Mouse (Mus musculus): Measurements from ENCODE around the gene Ldb1.

Ldb1 gene

DNA sequence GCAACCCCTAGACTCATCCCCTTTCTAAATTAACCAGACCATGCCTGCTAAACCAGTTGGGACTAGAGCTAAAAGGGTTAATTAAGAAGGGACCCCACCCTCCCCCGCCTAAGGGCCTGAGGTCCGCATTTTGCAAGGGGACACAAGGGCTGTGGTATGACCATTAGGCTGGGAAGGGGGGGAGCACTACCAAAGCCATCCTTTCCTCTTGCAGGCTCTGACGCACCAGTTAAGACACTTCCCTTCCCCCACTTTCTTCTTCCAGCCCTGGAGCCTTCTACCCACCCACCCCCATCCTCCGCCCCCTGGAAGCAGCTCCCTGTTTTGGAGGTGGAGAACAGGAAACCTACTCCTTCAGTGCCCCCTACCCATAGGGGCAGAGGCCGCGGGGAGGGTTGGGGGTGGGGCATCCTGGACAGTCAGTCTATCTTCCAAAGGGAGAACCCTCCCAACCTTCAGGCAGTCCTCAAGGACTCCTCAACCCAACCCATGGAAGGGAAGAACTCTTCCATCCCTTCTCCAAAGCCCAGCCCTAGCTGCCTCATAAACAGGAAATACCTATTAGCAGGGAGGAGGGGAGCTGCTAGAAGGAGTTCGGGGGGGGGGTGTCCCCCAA, 790 bp upstream of the Ldb1 start:
- DNase-seq (ENCODE audit: extremely low spot score, low read depth, low spot score) = no peak

DNA sequence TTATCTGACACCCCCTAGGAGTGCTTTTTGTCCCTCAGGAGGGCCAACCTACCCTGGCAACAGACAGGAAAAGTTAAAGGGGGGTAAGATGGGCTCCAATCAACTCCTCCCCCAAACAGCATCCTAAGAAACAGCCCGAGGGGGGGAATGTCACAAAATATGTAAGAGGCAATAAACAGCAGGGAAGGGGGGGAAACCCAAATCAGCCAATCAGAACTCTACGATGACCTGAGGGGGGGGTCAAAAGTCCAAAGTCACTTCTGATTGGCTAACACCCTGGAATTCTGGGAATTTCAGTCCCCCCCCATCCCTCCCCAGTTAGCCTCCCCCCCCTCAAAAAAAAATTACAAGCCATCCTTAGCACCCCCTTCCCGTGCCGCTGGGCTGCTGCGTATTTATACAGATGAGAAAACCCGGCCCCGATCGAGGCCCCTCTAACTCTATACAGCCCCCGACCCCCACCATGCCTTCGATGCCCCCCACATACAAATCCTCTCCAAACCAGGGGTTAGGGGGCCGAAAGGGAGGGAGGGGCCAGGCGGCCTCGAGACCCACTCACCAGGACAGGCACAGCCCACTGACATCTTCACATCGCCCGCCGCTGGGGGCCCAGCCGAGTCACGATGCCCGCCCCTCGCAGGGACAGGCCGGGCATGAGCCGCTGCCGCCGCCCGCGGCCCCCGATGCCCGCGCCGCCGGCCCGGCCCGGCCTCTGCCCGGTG, 582 bp downstream of the Ldb1 start, which contains the start of gene Pprc1:
Pprc1 (plus strand) TSS at position 616 of the 722 bp plus-strand sequence.
- DNase-seq (ENCODE audit: extremely low spot score, low read depth, low spot score) = no peak

DNA sequence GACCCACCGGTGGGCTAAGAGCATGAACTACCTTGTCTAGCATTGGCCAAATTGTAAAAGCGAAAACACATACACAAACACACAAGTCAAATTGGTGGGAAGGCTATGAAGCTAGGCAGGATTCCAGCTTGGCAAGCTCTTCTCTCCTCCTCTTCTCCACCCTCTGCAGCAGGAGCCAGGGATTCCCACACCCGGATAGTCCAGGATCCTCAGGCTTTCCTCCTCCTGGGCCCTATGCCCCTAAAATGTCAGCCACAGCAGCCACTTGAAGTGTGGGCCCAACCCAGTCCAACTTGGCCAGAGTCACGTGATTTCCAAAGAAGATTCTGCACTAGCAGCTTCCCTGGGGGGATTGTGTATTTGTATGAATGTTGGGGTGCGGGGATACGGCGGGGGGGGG, 1.6 kb downstream of the Ldb1 start:
- DNase-seq (ENCODE audit: extremely low spot score, low read depth, low spot score) = no peak

DNA sequence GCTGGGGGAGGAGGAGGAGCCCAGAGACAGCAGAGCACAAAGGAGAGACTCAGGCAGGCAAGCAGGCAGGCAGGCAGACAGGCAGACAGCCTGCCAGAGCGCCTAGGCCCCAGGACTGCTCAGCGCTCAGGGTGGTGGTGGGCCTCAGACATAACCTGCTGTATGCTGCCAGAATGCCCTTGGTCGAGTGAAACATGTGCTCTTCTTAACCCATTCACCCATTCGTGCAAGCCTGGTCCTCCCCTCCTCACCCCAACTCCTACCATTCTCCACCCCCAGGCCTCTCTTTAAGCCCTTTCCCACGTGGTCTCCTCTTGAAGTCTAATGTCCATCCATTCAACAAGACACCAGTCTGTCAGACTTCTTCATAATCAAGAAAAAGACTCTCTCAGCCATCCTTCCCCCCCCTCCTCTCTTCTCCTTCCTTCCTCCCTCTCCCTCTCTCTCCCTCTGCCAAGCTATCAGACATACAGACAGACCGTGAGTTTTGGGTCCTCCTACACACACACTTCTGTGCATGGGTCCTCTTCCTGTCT, 2.5 kb downstream of the Ldb1 start:
- DNase-seq (ENCODE audit: extremely low spot score, low read depth, low spot score) = no peak

DNA sequence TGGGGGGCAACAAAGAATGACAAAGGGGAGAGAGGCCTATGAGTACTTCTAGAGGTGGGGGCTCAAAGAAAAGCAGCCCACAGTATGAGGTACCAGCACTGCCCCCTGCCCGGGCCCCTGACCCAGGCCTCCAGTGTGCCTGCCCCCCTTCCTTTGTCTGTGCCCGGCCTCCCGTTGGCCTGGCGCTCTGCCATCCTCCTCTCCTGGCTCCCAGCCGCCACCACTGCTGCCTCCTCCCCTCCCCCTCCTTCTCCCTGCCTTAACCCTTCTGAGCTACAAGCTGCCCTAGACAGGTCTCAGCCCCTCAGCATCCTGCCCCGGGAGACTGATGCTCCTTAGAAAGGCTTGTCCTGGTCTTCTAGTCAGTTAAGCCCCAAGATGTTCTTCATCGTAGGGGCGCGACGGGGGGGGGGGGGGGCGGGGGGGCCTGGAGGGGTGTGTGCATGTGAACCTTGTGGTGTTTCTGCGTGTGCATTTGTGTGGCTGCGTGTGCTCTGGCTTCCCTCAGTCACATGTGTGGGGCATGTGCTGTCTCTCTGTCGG, 3.0 kb downstream of the Ldb1 start:
- DNase-seq (ENCODE audit: extremely low spot score, low read depth, low spot score) = no peak

DNA sequence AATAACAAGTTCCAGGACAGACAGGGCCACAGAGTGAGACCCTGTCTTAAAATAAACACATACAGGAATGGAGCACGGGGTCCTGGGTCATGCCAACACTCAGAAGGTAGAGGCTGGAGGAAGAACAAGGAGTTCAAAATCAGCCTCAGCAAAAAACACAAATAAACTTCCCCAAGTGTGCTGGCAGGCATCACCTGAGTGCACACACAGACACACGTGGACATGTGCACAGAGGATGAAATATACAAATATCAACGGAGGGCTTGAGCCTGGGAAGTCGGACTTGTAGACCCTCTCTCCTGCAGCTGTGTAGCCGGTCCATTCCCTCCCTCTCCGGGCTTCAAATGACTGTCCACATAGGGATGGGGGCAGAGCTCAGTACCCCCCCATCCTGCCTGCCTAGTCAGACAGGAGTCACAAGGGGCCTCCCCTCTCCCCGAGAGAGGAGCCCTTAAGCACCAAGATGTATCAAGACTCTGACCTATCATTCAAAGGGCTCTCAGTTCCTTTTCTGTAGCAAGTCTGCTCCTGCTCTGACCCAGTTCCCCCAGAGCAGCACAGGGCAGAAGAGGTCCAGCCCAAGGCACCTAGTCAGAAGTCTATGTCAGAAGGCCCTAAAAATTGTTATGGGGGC, 3.6 kb downstream of the Ldb1 start:
- DNase-seq (ENCODE audit: extremely low spot score, low read depth, low spot score) = no peak

DNA sequence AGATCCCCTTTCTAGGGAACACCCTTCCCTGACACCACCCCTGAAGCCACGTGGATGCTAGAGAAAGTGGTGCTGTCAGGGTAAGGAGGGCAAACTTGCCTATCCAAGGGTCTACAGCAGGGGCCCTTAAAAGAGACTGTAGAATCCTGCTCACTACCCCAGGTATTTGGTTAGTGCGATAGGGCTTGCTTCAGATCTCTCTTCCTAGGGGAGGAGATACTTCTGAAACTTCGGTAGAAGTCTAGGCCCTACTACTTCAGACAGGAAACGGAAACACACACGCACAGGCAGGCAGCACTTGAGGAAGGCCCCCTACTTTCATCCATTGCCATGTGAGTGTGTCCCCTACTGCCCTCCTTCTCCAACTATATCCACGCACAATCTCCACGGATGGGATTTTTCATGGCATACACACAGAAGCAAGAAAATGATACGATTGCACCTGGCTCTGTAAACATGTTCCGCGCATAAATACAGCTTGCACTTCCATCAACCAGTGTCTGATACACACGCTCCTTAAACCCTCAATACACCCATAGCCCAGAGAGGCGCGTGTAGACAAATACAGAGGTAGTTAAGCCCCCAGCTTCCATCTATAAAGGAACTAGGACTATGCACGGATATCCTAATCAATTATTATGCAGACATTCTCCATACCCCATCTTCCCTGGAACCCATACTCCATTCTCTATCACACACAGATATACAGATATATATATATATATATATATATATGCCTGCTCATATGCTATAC, 4.7 kb downstream of the Ldb1 start:
- DNase-seq (ENCODE audit: extremely low spot score, low read depth, low spot score) = no peak

DNA sequence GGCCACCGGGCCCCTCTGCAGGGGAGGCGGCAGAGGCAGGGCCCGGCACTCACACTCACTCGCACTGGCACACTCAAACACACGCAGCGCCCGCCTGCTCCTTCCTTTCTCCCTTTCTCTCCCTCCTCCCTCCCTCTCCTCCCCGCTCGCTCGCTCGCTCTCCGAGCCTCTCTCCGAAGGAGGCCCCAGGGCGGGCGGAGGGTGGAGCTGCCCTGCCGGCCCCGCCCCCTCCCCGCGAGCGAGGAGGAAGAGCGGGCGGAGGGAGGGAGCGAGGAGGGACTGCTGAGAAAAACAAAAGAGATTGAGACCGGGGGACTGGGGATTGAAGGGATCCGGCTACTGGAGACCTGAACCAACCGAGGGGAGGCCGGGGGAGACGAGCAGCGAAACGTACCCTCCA, 5.5 kb downstream of the Ldb1 start:
- no peak for DNase-seq (ENCODE audit: extremely low spot score, low read depth, low spot score)

DNA sequence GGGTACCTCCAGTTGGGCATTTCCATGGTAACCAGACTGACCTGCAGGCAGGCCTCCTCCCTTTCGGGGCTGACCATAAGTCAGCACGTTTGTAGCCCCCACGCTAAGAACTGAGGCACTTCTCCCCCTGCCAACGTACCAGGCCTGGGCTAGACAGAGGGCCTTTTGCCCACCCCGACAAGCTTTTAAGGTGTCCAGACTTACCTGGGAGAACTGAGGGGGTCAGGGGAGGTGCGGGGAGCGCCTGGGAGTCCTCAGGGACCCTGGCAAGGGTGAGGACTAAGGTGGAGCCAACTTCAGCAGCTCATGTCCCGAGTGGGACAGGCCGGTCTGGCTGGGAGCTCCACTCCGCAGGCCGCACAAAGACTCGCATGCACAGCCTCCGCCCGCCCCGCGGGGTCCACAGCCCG, 6.2 kb downstream of the Ldb1 start:
- no peak for DNase-seq (ENCODE audit: extremely low spot score, low read depth, low spot score)

DNA sequence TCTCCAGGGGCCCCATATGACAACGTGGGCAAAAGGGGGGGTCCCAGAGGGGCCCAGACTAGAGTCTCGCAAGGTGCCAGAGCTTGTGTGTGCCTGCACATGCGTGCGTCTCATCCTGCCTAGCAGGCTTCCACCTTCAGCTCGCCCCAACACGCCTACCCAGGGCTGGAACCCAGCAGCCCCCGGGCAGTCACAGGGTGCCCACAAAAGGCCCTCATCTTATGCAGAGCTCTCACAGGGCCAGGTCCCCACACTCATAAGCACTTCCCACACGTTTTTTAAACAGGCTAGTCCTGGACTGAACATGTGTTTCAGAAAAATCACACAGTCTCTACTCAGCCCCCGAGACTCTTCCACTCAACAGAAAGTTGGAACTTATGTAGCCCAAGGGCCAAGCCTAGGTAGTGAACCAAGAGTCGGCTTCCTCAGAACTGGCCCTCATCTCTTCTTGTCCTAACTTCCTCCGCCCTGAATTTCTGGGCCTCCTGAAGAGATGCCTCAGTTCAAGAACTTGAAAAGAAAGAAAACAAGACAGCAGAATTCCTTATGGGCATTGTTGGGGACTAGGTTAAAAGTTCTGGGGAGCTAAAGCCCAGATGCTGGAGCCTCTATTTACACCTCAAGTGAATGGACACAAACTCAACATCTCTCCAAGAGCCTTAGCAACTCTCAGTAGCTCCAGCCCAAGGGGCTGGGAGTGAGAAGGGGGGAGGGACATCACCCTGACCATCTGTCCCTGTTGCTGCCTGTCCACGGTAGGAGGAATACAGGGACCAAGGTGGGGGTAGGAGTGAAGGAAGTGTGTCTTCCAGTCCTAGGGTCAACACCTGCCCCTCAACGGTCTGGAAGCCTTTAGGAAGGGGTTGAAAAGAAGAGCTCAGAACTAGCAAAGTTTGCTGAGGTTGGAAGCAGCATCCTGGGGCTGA, 6.8 kb downstream of the Ldb1 start:
- no peak for DNase-seq (ENCODE audit: extremely low spot score, low read depth, low spot score)

DNA sequence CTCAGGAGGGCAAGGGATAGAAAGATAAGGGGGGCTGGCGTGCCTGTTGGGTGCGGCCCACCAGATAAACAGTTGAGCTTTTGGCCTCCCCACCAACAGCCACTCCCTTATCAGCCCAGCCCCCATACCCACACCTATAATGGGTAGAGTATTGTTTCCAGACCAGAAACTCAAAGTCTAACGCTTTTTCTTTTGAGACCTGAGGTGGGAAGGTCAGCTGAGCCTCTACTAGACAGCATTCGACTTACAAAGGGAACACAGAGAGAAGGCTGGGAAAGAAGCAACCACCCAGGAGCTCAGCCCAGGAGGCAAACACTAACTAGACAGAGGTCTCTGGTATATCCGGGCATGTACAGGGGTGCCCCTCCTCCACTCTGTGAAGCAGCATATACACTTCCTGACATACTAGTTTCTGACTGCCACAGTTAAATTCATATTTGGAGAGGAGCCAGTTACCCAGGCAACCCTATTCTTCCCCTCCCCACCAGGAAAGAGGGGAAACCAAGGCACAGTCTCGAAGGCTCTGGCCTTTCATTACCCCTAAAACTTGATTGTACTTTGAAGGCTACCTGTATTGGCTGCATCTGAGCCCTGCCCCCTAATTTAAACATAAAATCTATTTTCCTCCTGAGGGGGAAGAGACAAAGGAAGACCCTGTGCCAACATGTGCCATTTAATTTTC, 7.6 kb downstream of the Ldb1 start:
- DNase-seq (ENCODE audit: extremely low spot score, low read depth, low spot score) = no peak

DNA sequence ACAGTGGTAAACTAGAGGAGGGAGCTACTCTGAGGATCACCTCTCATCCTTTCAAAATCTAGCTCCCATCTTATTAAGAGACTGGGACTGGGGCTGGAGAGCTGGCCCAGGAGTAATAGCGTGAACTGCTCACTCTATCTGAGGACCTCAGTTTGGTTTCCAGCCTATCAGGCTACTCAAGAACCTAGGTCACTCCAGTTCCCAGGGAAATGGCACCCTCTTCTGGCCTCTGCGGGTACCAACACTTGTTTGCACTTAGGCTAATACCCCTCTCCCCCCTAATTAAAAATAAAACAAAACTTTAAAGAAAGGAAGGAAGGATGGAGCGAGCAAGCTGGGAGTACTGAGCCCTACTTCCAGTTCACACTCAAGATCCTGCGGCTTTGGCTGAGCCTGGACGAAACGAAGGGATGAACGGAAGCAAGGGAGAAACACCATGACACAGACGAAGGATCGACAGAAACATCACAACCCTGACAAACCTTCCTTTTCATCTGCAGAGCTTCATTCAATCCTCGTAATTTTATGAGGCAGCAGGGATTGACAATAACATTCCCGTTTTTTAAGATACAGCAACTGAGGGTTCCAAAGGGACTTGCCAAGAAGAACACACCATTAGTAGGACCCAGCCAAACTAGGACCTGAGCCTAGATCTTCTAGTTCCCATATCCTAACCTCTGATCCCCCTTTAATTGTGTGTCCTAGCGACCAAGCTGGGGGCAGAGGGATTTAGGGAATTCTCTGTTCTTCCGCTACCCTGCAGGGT, 8.4 kb downstream of the Ldb1 start:
- no peak for DNase-seq (ENCODE audit: extremely low spot score, low read depth, low spot score)

DNA sequence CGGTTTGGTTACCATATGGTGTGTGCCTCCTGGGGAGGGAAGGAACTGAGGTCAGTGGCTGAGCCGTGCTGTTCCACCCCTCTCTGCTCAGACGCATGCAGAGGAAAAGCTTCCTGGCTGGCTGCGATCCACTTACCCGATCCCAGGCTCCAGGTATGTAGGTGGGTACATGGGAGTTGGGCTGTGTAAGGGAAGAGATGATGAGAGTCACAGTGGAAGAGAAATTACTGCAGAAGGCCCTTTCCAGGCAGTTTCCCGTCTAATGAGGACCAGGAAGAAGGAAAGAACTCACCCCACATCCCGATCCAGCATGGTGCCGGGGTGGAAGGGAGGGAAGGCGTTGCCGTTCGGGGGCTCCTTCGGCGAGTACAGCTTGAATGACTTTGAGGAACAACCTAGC, 9.0 kb downstream of the Ldb1 start:
- DNase-seq (ENCODE audit: extremely low spot score, low read depth, low spot score) = no peak

DNA sequence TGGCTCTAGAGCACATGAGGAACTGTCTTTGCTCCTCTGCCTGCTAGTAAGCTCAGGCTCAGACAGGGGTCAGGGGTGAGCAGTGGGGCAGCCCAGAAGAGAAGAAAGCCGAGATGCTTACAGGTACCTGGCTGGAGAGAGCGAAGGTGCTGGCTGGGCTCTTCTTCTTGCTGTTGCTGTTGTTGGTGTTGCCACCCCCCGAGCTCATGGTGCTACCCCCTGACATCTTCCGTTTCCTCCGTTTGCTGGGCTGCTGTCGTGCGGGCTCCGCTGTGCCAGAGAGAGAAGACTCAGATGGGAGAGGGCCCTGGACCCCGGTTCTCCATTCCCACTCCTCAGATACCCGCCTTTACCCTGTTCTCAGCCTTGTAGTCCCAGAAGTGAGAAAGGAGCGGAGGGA, 11.1 kb downstream of the Ldb1 start:
- no peak for DNase-seq (ENCODE audit: extremely low spot score, low read depth, low spot score)

DNA sequence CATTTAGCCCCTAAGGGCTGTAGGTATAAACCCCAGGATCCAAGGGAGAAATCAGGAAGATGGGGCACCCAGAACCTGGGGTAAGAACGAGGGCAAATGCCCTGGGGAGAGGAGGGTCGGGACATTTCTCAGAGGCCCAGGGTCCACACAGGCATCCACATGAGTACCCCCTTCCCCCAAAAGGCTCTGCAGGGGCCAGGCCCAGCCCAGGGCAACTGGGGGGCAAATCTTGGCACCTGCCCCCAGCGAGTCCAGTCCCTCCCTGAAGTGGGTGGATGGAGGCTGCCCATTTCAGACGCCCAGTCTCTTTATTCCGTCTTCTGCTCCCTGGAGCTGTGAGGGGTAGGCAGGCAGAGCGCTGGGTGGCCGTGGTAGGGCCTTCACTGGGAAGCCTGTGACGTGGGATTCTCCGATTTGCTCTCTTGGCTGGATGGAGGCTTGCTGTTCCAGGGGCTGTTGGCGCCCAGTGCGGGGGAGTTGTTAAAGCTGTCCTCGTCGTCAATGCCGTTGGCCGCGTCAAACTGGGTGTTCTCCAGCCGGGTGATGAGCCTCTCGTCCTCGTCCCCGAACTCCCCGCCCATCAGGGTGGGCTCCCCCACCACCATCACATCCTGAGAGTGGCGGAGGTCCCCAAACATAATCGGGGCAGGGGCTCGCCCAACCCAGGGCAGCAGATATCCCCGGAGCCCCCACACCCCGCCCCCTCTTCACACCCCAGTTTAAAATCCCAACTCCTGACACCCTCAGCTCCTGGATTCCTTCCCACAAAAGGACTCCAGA, 12.1 kb downstream of the Ldb1 start:
- DNase-seq (ENCODE audit: extremely low spot score, low read depth, low spot score) = no peak

DNA sequence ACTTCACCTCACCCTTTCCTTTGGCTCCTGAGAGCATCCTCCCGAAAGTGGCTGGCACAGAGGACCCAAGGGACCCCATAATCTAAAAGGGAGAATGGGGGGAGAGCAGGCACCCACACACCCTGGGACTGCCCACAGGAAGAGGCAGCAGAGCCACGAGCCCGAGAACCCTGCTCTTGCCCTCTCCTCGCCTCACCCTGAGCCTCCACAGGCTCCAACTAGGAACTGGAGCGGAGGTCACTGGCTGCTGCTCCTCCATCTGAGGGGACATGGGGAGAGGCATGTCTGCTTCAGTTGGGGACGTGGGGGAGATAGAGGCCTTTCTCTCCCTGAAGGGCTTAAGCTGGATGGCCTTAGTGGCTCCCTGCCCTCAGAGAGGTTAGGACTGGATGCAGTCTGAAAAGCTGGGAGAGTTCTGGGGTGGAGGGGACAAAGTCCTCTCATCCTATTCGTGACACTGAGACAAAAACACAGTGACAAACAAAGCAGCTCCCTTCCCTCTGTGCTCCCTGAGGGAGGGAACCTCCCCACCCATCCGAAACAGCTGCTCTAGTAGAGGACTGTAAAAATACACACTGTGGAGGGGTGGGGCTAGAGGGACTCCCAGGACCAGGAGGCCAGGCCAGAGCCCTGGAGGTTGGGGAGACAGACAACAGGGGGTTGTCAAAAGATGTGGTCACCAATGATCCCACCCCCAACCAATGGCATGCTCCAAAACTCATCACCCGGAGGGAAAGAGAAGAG, 13.2 kb downstream of the Ldb1 start:
- DNase-seq (ENCODE audit: extremely low spot score, low read depth, low spot score) = no peak
